Mouse (Mus musculus): ENCODE results near the gene Zdhhc20.
"Not testable (repeated sequence)": the region's sequence is repeated elsewhere in the genome, so short reads cannot be mapped to it uniquely, and the experiment has no call there.

The Zdhhc20 gene

DNA sequence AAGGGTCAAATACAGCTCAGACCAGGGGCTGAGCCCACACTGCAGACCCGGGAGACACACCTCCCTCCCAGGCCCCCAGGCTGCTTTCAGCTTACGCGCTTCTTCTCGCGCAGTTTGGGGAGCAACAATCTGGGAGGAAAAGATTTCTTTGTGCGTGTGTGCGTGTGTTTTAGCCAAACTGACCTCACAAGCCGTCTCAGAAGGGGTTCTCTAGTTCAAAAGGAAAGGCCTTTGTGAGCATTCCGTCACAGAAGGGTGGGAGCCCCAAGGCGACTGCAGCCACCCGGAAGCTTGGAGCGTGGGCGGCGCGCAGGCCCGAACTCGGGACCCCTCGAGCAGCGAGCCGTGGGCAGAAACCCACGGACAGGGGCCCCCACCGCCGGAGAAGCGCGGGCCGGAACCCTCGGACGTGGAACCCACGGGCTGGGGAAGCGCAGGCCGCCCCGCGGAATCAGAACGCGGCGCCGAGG is 500 bp downstream of the Zdhhc20 start:
- DNase-seq: no peak

- no peak for DNase-seq
Observed at GRCm38 (mm10) chr14:57887171-57887570, 2.9 kb downstream of the Zdhhc20 start.

- no peak for DNase-seq
Observed at GRCm38 (mm10) chr14:57886032-57886431, 4.0 kb downstream of the Zdhhc20 start.

- no peak for DNase-seq
Observed at GRCm38 (mm10) chr14:57883341-57883740, 6.7 kb downstream of the Zdhhc20 start.

- no peak for DNase-seq
Observed at GRCm38 (mm10) chr14:57882720-57883119, 7.4 kb downstream of the Zdhhc20 start.

- DNase-seq: no peak
Observed at GRCm38 (mm10) chr14:57881793-57882192, 8.3 kb downstream of the Zdhhc20 start.

- no peak for DNase-seq
Observed at GRCm38 (mm10) chr14:57881074-57881473, 9.0 kb downstream of the Zdhhc20 start.

DNA sequence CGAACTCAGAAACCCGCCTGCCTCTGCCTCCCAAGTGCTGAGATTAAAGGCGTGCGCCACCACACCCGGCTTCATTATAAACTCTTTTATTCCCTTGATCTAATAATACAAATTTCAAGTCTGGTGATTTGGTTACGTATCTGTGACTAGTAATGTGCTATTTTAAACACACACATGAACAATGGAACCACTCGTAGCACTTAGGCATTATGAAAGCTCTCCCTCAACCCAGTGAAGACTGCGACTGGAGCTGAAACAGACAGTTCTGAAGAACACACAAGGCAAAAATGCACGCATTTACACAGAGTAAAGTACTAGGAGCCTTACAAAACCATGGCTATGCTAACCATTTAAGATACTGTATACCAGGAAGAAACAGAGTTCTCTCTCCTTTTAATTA is 12.2 kb downstream of the Zdhhc20 start:
- no peak for DNase-seq

DNA sequence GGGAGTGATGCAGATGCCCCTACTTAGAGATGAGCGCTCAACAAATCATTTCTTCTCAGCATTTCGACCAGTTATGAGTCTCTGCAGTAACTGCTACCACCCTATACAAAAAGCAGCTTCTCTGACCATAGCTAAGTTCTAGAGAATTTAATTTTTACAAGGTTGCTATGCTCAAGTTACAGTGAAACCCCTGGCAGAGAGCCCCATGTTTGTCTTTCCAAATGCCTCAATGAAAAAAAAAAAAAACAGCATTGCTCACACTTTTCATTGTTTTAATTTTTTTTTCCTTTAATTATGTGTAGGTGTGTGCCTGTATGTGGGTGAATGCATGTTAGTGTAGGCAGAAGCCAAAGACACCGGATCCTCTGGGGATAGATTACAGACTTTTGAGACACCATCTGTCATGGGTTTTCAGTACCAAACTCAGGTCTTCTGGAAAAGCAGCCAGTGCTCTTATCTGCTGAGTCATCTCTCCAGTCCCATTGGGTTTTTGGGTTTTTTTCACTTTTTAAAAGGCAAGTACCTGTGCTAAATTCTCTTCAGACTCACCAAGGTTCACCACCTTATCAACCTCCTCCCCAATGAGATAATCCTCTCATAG is 23.3 kb downstream of the Zdhhc20 start:
- DNase-seq: no peak

DNA sequence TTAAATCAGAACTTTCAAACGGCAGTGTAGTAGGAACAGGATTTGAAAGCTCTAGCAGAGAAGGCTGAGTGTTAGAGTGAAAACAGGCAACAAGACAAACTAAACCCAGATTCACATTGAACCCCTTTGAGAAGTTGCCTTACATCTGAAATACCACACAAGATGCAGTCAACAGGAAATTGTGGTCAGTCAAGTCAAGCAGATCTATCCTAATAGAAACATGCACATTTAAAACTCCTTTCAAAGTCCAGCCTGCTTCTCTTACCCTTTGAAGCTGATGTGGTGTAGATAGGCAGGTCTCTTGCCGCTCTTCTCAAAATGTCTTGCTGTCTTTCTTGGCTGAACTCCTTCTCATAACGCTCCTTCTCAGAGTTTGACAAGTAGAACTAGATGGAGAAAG is 24.8 kb downstream of the Zdhhc20 start:
- no peak for DNase-seq

DNA sequence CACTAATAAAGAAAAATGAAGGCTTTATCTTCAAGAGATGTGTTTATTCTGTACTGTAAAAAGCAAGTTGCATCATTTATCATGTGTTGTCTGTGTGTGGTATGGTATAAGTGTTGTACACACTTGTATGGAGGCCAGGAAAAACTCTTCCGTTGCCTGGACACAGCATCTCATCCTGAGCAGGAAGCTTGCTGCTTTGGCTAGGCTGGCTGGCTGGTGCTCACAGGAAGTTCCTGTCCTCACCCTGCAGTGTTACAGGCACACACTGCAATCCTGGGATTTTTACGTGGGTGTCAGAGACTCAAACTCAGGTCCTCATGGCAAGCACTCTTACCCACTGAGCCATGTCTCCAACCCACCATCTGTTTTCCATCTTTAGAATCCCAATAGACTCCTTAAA is 26.9 kb downstream of the Zdhhc20 start:
- no peak for DNase-seq

- no peak for DNase-seq
Observed at GRCm38 (mm10) chr14:57861987-57862412, 28.1 kb downstream of the Zdhhc20 start.

- DNase-seq: no peak
Observed at GRCm38 (mm10) chr14:57859520-57859919, 30.6 kb downstream of the Zdhhc20 start.

GRCm38 (mm10) chr14:57858601-57859000 is 31.5 kb downstream of the Zdhhc20 start:
- DNase-seq: no peak

- DNase-seq: not testable (repeated sequence)
Observed at GRCm38 (mm10) chr14:57856037-57856436, 34.0 kb downstream of the Zdhhc20 start.

DNA sequence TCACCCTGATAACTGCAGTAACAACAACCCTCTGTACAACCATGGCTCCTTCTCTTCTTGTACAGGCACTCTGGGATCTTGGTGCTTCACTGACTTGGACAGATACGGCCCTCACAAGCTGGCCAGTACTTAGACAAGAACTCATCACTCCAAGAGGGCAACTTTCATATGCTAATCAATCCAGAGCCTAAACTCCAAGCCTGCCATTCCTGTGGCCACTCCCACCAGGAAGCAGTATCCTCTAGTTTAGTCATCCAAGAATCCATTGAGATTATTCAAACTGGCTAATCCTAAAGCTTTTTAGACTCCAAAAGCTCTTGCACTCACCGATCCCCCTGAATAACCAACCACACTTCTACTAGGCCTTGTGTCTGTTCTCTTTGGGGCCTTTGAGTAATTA is 37.1 kb downstream of the Zdhhc20 start:
- DNase-seq: no peak

DNA sequence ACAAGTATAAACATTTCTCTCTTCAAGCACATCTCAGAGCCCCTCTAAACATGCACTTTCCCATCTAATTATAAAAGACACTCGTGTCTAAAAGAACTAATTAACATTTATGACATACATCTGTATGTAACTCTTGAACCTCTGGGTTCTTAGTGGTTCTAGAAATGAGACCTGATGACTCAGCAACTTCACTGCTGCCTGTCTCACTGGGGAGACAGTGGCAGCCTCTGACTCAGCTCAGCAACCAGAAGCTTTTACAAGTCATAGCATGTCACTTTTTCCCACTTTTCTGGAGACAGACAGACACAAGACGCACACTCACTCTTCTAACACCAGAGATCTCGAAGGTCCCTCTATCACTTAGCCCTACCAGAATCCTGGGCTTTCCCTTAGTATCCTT is 39.7 kb downstream of the Zdhhc20 start:
- no peak for DNase-seq

GRCm38 (mm10) chr14:57848646-57849045 is 41.4 kb downstream of the Zdhhc20 start:
- no peak for DNase-seq

- not testable (repeated sequence) for DNase-seq
Observed at GRCm38 (mm10) chr14:57848061-57848460, 42.0 kb downstream of the Zdhhc20 start.

DNA sequence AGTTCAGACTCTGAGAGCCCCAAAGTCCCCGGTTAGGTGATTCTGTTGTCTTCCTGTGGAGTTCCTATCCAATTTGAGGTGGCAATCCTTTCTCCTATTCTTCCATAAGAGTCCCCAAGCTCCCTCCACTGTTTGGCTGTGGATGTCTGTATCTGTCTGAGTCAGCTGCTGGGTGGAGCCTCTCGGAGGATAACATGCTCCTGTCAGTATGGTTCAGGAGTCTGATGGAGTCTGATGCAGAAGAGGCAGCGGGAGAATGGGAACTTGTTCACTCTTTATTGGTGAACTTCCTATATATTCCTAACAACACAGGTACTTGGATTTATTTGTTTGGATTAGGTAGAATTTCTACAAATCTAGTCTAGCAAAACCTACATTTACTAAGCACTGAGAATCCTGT is 45.5 kb downstream of the Zdhhc20 start:
- DNase-seq: no peak

- no peak for DNase-seq
Observed at GRCm38 (mm10) chr14:57835157-57835556, 54.9 kb downstream of the Zdhhc20 start.

GRCm38 (mm10) chr14:57833526-57833925 is 56.5 kb downstream of the Zdhhc20 start:
- no peak for DNase-seq

DNA sequence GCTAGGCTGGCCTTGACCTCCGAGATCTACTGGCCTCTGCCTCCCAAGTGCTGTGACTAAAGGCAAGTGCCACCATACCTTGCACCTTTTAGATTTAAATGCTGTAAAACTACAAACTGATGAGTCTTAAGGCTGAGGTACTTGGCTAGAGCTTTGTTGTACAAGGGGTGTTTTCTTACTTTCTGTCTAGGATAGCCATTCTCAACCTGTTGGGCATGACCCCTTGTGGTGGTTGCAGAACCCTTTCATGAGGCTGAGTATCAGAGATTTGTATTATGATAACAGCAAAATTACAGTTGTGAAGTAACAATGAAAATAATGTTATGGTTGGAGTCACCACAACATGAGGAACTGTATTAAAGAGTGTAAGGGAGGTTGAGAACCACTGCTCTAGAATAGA is 62.8 kb downstream of the Zdhhc20 start:
- no peak for DNase-seq

GRCm38 (mm10) chr14:57825788-57826751 is 64.0 kb downstream of the Zdhhc20 start, which contains the start of the genes Ska3 and Mrpl57:
Ska3 (minus strand) TSS chr14:57826185.
Mrpl57 (plus strand) TSS chr14:57826234.
- DNase-seq: peak; percentile 85 to 88
